In the genomic region with DNA sequence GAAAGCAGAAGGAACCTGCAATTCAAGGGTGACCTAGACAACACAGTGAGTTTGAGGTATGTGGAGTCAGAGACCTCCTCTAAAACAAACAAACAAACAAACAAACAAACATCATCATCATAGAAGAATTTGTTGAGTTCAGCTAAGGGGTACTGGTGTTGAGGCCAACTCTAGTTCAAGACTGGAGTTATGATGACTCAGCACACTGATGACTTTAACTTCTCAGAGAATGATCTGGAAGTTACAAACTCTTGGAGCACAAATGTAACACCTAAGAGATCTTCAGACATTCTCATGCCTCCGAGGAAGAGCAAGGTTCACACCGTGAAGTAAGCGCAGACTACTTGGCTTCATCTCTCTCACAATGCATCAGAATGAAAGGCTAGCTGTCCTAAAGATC, we compare ENCODE assay signal across 32 mouse cellular contexts.
"Had no signal": no experiment of that assay in that cellular context is flagged by ENCODE, and none has a peak within 500 bp of the region (broad histone marks: within the 10 kb centered on the region; RNA-seq: fewer than 3 reads in every experiment).

No protein-coding gene starts in this region.

- H3K9me3 ChIP-seq: heart, embryonic 10.5 days; heart, embryonic 12.5 days; heart, embryonic 13.5 days; heart, embryonic 15.5 days; hindbrain, embryonic 10.5 days; hindbrain, embryonic 12.5 days; hindbrain, embryonic 13.5 days; hindbrain, embryonic 15.5 days; intestine, embryonic 15.5 days; kidney, embryonic 15.5 days had no signal

- H3K36me3 ChIP-seq: heart, embryonic 10.5 days; heart, embryonic 12.5 days; heart, embryonic 13.5 days; heart, embryonic 15.5 days; hindbrain, embryonic 10.5 days; hindbrain, embryonic 12.5 days; hindbrain, embryonic 13.5 days; hindbrain, embryonic 15.5 days; intestine, embryonic 15.5 days; kidney, embryonic 15.5 days had no signal

- H3K4me2 ChIP-seq: heart, embryonic 11.5 days; heart, embryonic 12.5 days; heart, embryonic 13.5 days; heart, embryonic 15.5 days; hindbrain, embryonic 12.5 days; hindbrain, embryonic 13.5 days; hindbrain, embryonic 14.5 days; hindbrain, embryonic 15.5 days; intestine, embryonic 15.5 days; kidney, embryonic 15.5 days had no signal

- H3K4me1 ChIP-seq: kidney, embryonic 15.5 days had no signal

- H3K27ac ChIP-seq: heart, embryonic 10.5 days; heart, embryonic 13.5 days; heart, embryonic 15.5 days; hindbrain, embryonic 10.5 days; hindbrain, embryonic 12.5 days; hindbrain, embryonic 13.5 days; hindbrain, embryonic 14.5 days; hindbrain, embryonic 15.5 days; hindbrain, postnatal 0 days; intestine, embryonic 15.5 days; kidney, embryonic 15.5 days; kidney, postnatal 0 days; layer of hippocampus, adult 2 months; left cerebral cortex, adult 2 months had no signal

- H3K27me3 ChIP-seq: heart, embryonic 12.5 days; heart, embryonic 13.5 days; heart, embryonic 15.5 days; hindbrain, embryonic 12.5 days; hindbrain, embryonic 13.5 days; hindbrain, embryonic 15.5 days; intestine, embryonic 15.5 days; kidney, embryonic 15.5 days had no signal

- H3K4me3 ChIP-seq: heart, embryonic 10.5 days; heart, embryonic 12.5 days; heart, embryonic 13.5 days; heart, embryonic 15.5 days; hindbrain, embryonic 10.5 days; hindbrain, embryonic 12.5 days; hindbrain, embryonic 13.5 days; hindbrain, embryonic 15.5 days; intestine, embryonic 15.5 days; kidney, embryonic 15.5 days; layer of hippocampus, adult 2 months; left cerebral cortex, adult 2 months had no signal

- DNase-seq: heart, postnatal 10 days; heart, postnatal 14 days; heart, postnatal 36 days; heart, postnatal 4 days; kidney, adult 11 months; kidney, adult 18-20 months; kidney, adult 2 months; kidney, adult 8-10 months; kidney, adult 9 months; kidney, postnatal 10 days; kidney, postnatal 14 days; kidney, postnatal 25 days; kidney, postnatal 36 days; kidney, postnatal 4 days; layer of hippocampus, adult 9-11 months; layer of hippocampus, postnatal 36 days had no signal

- H3K9ac ChIP-seq: heart, embryonic 12.5 days; heart, embryonic 13.5 days; heart, embryonic 15.5 days; hindbrain, embryonic 12.5 days; hindbrain, embryonic 13.5 days; hindbrain, embryonic 14.5 days; hindbrain, embryonic 15.5 days; intestine, embryonic 15.5 days; kidney, embryonic 15.5 days had no signal
